Mouse (Mus musculus): ENCODE measurements around the gene Copg2.

Gene Copg2

GRCm38 (mm10) chr6:30896195-30896985 is at the start of gene Copg2:
Gene Copg2 (minus strand): TSS chr6:30896794.
- DNase-seq = peak; percentile 91 to 94

- DNase-seq = no peak
Measured at GRCm38 (mm10) chr6:30939264-30939663, 42.7 kb upstream of the Copg2 start.

- DNase-seq = no peak
Measured at GRCm38 (mm10) chr6:30922821-30923220, 26.2 kb upstream of the Copg2 start.

GRCm38 (mm10) chr6:30921826-30922225 is 25.2 kb upstream of the Copg2 start:
- no peak for DNase-seq

GRCm38 (mm10) chr6:30920834-30921675 is 24.5 kb upstream of the Copg2 start:
- peak in 1 of 2 experiments; percentile 16 for DNase-seq

- DNase-seq = no peak
Measured at GRCm38 (mm10) chr6:30915473-30915872, 18.9 kb upstream of the Copg2 start, which contains the start of gene Tsga13. Gene Tsga13 (minus strand): TSS chr6:30915573.

GRCm38 (mm10) chr6:30907970-30908369 is 11.4 kb upstream of the Copg2 start:
- DNase-seq = no peak

- DNase-seq = no peak
Measured at GRCm38 (mm10) chr6:30904911-30905310, 8.3 kb upstream of the Copg2 start.

- no peak for DNase-seq
Measured at GRCm38 (mm10) chr6:30904033-30904432, 7.4 kb upstream of the Copg2 start.

GRCm38 (mm10) chr6:30897520-30897919 is 926 bp upstream of the Copg2 start:
- no peak for DNase-seq

- DNase-seq = no peak
Measured at GRCm38 (mm10) chr6:30896986-30897327, 363 bp upstream of the Copg2 start.

- no peak for DNase-seq
Measured at GRCm38 (mm10) chr6:30895819-30896194, 787 bp downstream of the Copg2 start.

GRCm38 (mm10) chr6:30893081-30893480 is 3.5 kb downstream of the Copg2 start:
- no peak for DNase-seq

GRCm38 (mm10) chr6:30891761-30892160 is 4.8 kb downstream of the Copg2 start:
- no peak for DNase-seq

GRCm38 (mm10) chr6:30884856-30885255 is 11.7 kb downstream of the Copg2 start:
- DNase-seq = no peak

GRCm38 (mm10) chr6:30883491-30883890 is 13.1 kb downstream of the Copg2 start:
- no peak for DNase-seq

- no peak for DNase-seq
Measured at GRCm38 (mm10) chr6:30876661-30877060, 19.9 kb downstream of the Copg2 start.

GRCm38 (mm10) chr6:30866501-30866900 is 30.1 kb downstream of the Copg2 start:
- DNase-seq = no peak

GRCm38 (mm10) chr6:30865031-30865678 is 31.4 kb downstream of the Copg2 start:
- DNase-seq = no peak

GRCm38 (mm10) chr6:30855956-30856355 is 40.6 kb downstream of the Copg2 start:
- no peak for DNase-seq

- no peak for DNase-seq
Measured at GRCm38 (mm10) chr6:30855205-30855604, 41.4 kb downstream of the Copg2 start.

GRCm38 (mm10) chr6:30849818-30850217 is 46.8 kb downstream of the Copg2 start:
- no peak for DNase-seq

GRCm38 (mm10) chr6:30832241-30832640 is 64.4 kb downstream of the Copg2 start:
- no peak for DNase-seq

GRCm38 (mm10) chr6:30813626-30814025 is 83.0 kb downstream of the Copg2 start:
- DNase-seq = no peak

Data from kidney, adult 8-10 months (tissue).